19 mouse cellular contexts compared by ENCODE assay signal in genomic region chr4:128091938-128092337, GRCm38 (mm10).
"Had no signal": no experiment of that assay in that cellular context is flagged by ENCODE, and none has a peak within 500 bp of the region (broad histone marks: within the 10 kb centered on the region; RNA-seq: fewer than 3 reads in every experiment).

No protein-coding gene starts in this region.

- H3K27ac ChIP-seq: kidney, postnatal 0 days; limb, embryonic 10.5 days; limb, embryonic 13.5 days; liver, embryonic 12.5 days; liver, embryonic 15.5 days; lung, embryonic 15.5 days; stomach, embryonic 15.5 days had no signal

- H3K9ac ChIP-seq: limb, embryonic 13.5 days; liver, embryonic 12.5 days; liver, embryonic 15.5 days; lung, embryonic 15.5 days; stomach, embryonic 15.5 days had no signal

- H3K4me1 ChIP-seq: liver, embryonic 12.5 days; liver, embryonic 15.5 days; lung, embryonic 15.5 days; stomach, embryonic 15.5 days had no signal

- H3K36me3 ChIP-seq: limb, embryonic 10.5 days; limb, embryonic 13.5 days; liver, embryonic 12.5 days; liver, embryonic 15.5 days; lung, embryonic 15.5 days; stomach, embryonic 15.5 days had no signal

- ATAC-seq: inflammation-experienced regulatory T-cells, adult 6 months; intestine, embryonic 16.5 days; liver, embryonic 12.5 days had no signal

- DNase-seq: kidney, adult 18-20 months; kidney, postnatal 25 days; liver; lung, adult 18-20 months; lung, postnatal 10 days; lung, postnatal 36 days; midbrain, embryonic 14.5 days; right cerebral cortex, postnatal 14 days; spleen, adult 18-20 months; thymus, postnatal 25 days had no signal

- H3K27me3 ChIP-seq: limb, embryonic 13.5 days; liver, embryonic 12.5 days; liver, embryonic 15.5 days; lung, embryonic 15.5 days; stomach, embryonic 15.5 days had no signal

- H3K4me3 ChIP-seq: limb, embryonic 10.5 days; limb, embryonic 13.5 days; liver, embryonic 12.5 days; liver, embryonic 15.5 days; lung, embryonic 15.5 days; stomach, embryonic 15.5 days had no signal
